Mouse (Mus musculus) cerebellum, adult 9-10 months (tissue): Measurements from ENCODE around the gene Actl10.
A peak's percentile ranks its signal among the peaks of the same experiment; 100 is the strongest.

Source experiments
- DNase-seq: peaks from one replicate; pipeline ENCODE4 v3.0.0; 2022

The Actl10 gene

DNA sequence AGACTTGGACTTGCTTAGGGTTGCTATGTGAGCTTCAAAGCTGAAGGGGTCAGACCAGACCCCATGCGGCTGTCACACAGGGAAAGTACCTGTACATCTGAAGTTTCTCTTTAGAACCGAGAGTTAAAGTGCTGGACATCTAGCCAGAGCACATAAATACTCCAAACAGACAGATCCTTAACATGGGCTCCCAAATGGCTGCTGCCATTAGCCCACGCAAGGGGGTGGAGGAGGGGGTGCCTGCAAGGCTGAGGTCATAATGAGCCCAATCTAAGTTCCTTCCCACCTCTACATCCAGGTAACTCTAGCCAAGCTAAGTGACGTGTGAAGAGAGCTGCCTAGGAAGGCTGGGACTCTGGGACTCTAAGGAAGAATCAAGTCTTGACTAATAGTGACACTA lies at the start of gene Actl10:
Actl10 (plus strand) TSS at position 301 of the 400 bp plus-strand sequence.
- DNase-seq = peak; percentile 26

DNA sequence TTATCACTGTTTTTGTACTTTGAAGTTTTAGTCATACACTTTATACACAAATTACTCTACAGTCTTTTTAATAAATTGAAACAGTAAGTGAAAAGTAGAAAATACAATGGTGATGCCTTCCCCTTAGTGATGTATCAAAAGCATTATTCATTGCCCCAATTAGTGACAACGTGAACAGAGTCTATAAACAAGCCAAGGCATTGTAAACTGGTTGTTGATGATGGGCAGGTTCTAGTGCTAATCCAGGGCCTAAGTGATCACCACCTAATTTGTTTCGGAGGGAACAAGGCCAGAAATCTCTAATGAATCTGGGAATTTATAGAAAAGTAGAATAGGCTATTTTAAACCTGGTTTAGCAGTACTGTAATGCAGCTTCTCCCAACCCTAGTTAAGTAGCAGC lies 44.5 kb upstream of the Actl10 start:
- DNase-seq = no peak

DNA sequence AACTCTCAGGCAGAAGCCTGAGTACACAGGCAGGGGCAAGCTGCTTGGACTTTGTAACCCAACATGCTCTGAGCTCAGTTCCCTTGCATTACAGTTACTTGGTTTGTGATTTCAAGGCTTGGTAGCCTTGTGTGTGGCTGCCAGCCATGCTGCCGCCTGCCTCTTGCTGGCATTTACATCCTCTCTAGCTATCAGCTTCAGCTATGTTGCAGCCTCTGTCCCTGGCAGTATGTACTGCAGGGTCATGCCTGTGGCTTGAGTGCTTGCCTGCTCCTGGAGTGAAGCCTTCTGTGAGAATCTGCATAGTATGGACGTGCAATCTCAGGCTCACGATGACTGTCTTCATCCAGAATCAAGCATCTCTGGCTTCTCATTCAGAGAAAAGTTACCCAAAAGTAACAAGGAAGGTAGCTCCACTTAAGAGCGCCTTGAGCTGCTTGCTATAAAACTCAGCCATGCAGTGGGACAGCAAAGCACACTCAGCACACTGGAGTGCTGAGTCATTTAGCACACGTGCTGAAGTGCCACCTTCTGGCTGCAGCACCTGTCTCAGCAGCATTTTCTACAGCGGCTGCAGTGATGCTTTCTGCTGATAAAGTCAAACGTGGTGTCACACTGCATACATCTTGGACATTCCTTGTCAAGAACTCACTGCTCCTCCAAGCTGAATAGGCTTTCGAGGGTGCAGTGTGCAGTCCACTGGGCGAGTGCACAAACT lies 43.9 kb upstream of the Actl10 start:
- peak; percentile 68 for DNase-seq

DNA sequence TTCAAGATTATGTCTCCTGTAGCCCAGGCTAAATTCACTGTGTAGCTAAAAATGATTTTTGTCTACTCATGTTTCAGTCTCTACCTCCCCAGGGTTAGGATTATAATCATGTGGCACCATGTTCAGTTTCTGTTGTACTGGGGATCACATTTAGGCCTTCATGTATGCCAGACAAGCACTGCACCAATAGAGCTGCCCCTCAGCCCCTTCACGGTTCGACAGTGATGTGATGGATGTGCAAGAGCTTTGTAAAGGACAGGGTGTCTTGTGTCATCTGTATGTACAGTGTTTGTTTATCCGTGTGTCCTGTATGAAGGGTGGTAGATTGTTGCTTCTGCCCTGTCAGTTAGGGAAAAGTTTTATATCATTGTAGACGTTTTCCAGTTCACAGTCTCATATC lies 43.1 kb upstream of the Actl10 start:
- no peak for DNase-seq

DNA sequence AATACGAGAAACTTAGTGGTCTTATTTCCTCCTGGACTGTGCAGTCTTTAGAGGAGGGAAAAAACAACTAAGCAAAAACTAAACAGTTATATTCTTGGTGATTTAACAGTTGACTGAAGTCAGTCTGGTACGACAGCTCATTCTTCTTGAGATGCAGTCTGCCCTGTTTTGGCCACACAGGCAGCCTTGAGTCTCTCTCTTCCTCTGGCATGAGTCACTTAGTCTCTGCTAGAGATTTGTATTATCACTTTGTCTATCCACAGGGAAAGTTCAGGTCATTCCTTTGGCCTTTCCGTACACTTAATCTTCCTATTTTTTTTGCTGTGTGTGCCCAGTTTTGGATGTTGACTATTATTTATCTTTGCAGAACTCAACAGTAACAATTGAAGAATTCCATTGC lies 41.4 kb upstream of the Actl10 start:
- DNase-seq = no peak

DNA sequence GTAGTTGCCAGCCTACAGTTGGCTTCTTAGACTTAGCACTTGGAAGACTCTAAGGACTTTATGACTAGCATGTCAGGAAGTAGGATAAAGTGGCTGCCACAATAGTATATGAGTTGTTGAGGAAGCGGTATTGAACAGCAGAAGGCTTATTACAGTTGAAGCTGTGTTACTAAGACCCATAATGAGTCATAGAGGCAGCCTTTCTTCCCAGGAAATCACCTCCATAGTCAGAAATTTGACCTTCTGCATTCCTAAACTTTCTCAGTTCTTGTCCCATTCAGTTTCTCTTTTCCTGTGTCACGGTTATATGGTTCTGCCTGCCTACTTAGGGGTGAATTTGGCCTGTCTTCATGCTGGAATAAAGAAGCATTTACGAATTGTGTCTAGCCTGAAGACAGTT lies 34.6 kb upstream of the Actl10 start:
- DNase-seq = no peak

DNA sequence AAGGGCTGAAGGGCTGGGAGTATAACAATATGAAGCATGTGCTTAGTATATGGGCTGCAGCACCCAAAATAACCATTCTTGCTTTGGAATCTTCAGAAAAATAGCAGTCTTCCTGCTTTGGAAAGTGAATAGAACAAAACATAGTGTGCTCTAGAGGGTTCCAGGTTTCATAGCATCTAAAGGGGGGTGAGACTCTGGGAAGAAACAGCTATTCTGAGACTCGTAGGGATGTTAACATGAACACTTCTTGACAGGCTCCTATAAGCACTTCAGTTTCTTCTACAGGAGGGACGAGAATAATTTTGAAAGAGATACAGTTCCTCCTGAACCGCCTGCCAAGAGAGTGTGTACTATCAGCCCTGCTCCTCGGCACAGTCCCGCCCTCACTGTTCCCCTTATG lies 34.2 kb upstream of the Actl10 start:
- no peak for DNase-seq

DNA sequence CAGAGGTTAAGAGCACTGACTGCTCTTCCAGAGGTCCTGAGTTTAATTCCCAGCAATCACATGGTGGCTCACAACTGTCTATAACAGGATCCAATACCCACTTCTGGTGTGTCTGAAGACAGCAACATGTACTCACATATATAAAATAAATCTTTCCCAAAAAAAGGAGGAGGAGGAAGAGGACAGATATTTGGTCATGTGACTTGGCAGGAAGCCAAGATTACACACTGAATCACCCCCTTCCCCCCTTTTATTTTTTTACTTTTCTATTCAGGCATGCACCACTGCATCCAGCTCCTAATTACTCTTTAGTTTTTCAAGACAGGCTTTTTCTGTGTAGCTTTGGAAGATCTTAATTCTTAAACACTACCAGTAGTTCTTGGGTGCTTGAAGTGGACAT lies 30.1 kb upstream of the Actl10 start:
- DNase-seq = no peak

DNA sequence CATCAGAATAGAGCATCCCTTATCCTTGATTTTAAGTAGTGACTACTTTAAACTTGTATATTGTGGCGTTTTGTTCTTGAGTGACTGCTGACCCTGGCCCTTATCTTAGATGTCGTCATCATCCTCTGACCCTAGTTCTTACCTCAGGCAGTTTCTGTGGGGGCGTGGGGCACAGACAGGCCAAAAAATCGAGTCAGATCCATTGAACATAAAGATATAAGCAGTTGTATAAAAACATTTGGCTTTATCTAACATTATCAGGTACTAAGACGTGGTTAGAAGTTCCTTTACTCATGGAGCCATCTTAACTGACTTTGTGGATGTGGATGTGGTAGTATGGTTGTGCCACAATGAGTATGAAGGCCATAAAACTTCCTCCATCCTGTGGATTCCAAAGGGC lies 29.2 kb upstream of the Actl10 start:
- no peak for DNase-seq

DNA sequence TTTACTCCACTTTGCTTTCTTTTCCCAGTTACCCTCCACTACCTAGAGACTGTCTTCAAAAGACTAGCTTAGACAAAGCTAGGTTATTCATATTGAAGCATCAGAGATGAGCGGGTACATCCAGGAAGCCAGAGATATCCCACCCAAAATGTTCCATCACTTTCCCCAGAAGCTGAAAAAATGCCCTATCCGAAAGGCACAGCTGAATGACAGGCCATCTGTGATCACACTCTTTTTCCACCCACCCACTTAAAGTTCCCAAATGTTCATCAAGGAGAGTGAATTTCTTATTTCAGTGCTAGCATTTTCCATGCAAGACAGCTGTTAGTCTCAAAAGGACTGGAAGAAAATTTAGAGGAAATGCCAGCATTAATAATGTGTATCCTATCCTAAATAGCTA lies 26.3 kb upstream of the Actl10 start:
- no peak for DNase-seq

DNA sequence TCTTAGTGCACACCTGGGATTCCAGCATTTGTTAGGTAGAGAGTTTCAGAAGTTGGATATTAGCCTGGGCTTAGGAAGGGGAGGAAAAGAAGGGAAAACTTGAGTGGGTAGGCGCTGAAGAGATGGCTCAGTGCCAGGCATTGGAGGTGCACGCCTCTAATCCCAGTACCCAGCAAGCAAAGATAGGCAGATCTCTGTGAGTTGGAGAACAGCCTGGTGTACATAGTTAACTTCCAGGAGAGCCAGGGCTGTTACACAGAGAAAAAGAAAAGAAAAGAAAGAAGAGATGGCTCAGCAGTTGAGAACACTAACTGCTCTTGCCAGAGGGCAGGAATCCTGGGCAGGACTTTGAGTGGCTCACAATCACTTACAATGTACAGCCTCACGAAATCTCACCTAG lies 25.0 kb upstream of the Actl10 start:
- no peak for DNase-seq

DNA sequence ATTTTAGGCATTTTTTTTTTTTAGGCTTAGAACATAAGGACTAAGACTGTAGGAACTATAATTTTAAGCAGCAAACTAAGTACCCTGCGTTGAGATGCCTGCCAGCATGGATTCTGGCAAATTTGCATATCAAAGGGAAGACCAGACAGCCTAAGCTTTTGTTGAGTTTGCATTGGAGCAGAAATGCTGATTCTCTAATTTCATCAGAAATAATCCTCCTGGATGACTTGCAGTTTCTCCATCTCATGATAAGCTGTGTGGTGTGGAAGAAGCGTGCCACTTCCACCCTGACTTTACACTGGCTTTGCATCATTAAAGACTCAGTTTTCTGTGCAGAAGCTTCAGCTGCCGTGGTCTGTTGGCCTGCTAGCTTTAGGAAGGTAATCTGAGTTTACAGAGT lies 18.7 kb upstream of the Actl10 start:
- no peak for DNase-seq

DNA sequence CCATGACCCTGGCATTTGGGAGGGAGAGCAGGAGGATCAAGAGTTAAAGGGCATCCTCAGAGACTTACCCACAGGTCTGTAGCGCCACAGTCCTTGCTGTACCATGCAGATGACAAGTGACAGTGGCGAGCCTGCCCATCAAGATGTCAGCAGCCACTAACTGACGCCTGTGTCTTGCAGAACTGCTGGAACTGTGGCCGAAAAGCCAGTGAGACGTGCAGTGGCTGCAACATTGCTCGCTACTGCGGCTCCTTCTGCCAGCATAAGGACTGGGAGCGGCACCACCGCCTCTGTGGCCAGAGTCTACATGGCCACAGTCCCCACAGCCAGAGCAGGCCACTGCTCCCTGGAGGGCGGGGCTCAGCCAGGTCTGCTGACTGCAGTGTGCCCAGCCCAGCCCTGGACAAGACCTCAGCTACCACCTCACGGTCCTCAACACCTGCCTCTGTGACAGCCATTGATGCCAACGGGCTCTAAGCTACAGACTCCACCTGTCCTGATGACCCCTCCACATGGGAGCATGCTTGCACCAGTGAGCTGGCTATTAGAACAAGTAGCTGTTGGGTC lies 16.8 kb upstream of the Actl10 start:
- no peak for DNase-seq

DNA sequence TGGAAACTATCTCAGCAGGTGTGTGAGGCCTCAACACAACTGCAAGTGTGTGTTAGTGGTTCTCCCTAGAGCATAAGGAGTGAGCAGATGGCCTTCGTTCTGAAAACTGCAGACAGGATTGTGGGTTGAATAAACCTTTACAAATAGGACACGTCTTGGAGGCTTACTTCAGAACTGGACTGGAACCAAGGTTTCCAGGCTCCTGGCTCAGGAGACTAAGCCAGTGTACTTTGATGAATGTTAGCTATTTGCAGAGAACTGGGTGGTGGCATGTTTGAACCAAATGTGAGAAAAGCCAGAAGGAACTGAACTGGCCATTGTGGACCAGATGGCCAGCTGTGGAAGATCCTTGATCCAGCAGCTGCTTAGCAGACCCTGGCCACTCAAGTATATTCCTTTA lies 13.3 kb upstream of the Actl10 start:
- DNase-seq = peak; percentile 68

DNA sequence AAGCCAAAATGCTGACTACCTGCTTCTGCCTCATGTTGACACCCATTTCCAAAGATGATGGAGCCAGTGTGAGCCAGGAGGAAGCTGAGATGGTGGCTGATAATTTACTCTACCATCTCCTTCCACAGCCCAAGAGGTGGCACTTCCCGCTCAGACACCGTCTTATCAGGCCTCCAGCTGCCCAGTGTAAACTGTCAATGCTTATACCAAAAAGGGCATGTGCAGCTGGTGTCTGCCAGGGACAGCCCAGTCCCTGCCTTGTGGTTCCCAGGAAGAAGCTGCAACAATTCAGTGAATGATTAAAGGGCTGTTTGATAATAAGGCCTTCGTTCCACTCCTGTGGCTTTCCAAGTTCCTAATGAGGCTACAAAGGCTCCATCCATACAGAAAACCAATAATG lies 12.9 kb upstream of the Actl10 start:
- no peak for DNase-seq

DNA sequence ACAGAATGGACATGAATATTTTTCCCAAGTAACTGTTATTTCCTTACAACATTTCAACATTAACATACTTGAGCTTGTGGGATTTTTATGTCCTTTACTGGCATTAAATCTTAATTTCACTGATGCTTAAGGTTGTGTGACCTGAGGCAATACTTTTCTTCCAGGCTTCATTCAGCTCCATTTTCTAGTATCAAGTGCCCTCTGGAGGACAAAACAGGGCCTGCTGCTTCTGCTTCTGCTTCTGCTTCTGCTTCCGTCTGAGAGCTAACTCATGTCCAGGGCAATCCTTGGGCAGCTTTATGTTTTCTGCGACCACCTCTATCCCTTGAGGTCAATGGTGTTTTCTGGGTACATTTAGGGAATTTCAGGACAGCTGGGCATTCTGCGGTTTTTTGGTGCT lies 11.9 kb upstream of the Actl10 start:
- DNase-seq = peak; percentile 56

DNA sequence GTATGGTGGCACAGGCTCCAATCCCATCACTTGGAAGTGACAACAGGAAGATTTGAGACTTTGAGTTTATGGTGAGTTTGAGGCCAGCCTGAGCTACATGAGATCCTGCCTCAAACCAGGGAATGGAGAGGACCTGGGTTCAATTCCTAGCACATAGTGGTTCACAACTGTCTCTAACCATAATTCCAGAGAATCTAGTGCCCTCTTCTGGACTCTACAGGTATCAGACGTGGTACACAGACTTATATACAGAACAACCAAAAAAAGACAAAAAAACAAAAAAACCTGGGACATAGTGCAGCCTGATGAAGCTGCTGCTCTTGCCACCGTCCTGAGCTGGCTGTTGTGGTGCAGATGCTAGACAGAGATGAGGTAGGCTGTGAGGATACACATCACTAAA lies 9.9 kb upstream of the Actl10 start:
- peak; percentile 33 for DNase-seq

DNA sequence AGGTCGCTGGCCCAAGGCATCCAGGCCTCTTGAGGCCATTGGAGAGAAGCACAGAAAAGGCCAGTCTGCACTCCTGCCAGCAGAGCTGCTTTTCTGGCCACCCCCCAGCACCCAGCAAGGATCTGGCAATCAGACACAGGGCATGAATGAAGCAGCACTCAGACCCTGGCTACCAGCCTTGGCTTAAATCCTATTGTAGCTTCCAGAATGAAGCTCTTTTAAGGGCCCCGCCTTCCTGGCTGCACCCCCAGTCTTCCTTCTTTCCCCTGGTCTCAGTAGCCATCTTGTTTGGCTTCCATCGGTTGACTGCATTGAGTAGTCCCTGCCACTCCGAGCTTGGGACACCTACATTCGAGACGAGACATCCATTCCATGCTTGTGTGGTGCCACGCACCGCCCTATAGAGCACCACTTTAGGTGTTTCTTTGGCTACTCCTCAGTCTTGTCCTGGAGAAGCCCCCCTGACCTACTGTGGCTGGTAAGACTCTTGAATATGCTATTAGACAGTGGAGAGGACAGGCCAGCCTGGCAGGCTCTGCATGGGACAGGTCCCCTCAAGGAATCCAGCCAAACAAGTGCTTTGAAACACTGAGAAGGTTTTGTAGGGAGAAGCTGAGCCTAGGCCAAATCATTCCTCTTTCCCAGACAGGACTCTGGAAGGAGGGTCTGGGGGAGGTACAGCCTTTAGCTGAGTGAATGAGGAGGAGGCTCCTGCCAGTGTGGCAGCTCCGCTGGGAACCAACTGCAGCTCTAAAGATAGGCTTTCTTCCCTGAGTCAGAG lies 7.8 kb upstream of the Actl10 start:
- DNase-seq = peak; percentile 99

DNA sequence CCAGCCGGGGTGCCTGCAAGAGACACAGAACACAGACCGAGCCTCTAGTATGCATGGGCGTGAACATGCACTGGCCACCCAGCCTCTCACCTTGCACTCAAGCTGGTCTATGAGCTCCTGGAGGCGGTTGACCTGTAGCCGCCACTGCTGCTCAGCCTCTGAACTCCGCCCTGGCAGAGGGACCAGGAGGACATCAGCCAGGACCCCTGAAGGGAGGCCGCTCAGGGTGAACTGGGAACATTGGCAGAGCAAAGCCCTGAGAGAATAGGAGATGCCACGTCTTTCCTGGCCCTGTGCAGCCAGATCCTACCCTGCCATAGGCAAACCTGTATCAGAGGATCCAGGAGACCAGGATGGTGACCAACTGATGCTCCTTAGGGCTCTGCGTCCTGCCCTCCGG lies 4.9 kb upstream of the Actl10 start, which contains the start of gene 1700003F12Rik:
1700003F12Rik (plus strand) TSS at position 375 of the 400 bp plus-strand sequence.
- peak; percentile 26 for DNase-seq

DNA sequence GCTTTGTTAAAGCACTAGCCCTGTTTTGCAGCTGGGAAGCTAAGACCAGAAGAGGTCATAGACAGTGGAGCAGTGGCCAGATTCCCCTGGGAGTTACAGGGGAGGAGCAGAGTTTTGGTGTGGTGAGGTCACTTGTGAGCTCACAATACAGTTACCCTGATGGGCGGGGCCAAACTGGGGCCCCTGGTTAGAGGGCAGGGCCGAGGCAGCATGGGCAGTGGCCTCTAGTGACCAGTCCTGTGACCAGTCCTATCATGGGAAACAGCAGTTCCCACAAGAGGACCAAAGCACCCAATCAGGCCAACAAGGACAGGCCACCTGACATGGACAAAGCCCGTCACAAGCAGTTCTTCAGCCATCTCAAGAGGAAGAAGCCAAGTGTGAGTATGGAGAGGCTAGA lies 2.9 kb upstream of the Actl10 start:
- DNase-seq = peak; percentile 17

DNA sequence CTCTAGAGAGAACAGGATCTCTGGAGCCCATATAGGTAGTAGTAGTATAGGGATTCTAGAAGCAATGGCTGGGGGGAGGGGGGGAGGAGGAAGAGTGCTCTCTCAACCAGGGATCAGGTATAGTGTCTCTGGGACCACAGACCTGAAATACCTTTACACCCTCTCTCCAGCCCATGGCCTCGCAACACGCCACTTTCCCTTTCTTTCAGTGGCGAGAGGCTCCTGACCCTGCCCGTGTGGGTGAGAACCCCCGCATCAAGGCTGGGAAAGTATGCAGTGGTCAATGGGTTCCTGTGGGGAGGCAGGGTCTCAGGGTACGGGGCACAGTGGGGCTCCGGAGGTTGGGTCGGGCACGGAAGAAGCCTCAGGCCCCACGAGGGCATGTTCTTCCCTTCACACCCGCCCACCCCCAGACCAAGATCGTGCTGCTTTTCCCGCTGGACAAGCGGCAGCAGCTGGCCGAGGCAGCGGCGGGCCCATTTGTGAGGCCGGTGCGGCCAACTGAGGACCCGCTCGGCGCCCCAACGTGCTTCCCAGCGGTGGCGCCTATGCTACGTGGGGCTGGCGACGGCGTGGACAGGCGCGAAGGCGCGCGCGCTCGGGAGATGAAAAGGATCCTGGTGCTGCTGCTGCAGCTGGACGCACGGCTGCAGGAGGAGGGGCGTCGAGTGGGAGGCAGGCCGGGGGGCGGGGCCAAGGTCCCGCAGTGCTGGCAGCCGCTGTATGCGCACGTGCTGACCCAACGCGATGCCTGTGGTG lies 2.3 kb upstream of the Actl10 start:
- peak; percentile 19 for DNase-seq

DNA sequence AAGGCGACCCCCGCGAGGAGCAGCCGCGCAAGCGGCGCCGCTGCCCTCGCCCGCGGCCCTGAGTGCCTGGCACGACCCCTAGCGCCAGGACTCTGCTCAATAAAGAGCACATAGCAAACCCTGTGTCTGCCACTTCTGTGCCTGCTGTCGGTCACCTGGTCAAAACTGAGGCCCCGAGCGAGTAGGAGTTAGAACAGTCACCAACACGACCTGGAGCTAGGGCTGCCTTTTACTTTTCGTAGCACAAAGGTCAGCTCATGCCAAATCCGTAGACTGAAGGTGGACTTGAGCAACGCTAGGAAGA lies 1.7 kb upstream of the Actl10 start:
- DNase-seq = no peak

DNA sequence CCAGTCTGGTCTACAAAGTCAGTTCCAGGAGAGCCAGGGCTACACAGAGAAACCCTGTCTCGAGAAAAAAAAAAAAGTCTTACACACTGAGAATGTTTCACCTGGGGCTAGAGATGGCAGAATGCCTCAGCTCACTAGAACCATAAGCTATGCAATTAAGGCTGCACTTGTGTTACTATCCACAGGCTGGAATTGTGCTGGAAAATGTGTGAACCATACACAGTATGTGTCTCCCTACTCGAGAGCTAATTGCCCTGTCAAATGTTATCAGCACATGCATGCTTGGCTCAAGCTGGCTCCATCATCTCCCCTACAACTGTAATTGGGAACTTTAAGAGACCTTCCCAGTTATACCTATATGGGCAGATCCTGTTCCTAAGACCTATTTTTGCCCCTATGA lies 639 bp upstream of the Actl10 start:
- DNase-seq = peak; percentile 16

DNA sequence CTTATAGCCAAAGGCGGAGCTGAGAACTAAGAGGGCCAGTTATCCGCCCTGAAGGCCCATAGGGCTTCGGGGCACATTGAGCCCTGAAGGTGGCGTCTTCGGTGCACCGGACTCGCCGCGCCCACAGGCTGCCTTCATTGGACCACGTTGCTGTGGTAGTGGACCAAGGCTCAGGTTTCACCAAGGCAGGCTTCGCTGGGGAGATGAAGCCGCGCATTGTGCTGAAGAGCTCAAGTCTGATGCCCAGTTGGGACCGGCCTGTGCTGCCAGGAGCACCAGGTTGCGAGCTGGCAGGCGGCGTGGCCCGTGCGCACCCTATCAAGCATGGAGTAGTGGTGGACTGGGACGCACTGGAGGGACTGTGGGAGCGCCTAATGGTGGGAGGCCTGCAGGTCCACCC lies 351 bp downstream of the Actl10 start:
- DNase-seq = no peak
